Mouse (Mus musculus) liver, adult 2 months (tissue): ENCODE measurements around the gene Slc7a8.

ENCODE experiments used
- CTCF ChIP-seq: fragments of 200-500 bp; IDR thresholded peaks from 2 replicates; pipeline ENCODE4 v1.5.1; 2011; ENCODE audit warnings: low read depth, low read length, control low read depth
- POLR2A ChIP-seq: fragments of 200-500 bp; IDR thresholded peaks from 2 replicates; pipeline ENCODE4 v1.6.1; 2011; ENCODE audit warnings: low read length, control low read depth; ENCODE audit not compliant: insufficient read depth; ENCODE audit errors: extremely low read depth

DNA sequence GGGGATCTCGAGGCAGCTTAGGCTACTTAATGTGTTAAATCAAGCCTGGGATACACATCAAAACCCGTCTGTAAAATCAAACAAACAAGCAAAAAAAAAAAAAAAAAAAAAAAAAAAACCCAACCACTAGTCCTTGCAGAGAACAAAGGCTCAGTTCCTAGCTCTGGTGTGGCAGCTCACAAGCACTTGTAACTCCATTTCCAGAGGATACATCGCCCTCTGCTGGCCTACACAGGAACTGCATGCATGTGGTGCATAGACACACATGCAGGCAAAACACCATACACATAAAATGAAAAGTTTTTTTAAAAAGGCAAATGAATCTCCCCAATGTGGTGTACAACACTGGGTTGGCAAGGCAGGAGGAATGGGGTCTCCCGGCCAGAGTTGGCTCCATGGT is 4.2 kb upstream of the Slc7a8 start:
- TF ChIP-seq CTCF (peak; percentile 75), POLR2A (no peak)
